Mouse (Mus musculus) 3T3-L1 (cell line): Measurements from ENCODE around the gene Lpcat2.
"Not testable (repeated sequence)": the region's sequence is repeated elsewhere in the genome, so short reads cannot be mapped to it uniquely, and the experiment has no call there.

Experiments
- DNase-seq: peaks from one replicate; pipeline ENCODE4 v3.0.0-alpha.2; 2015; ENCODE audit warnings: low read depth, low spot score

Gene Lpcat2

GRCm38 (mm10) chr8:92853188-92853983, 1.8 kb upstream of the Lpcat2 start:
- DNase-seq = no peak

- DNase-seq = no peak
These were observed 466 bp upstream of the Lpcat2 start for GRCm38 (mm10) chr8:92854673-92855072.

GRCm38 (mm10) chr8:92856273-92856986, 1.3 kb downstream of the Lpcat2 start:
- DNase-seq = no peak

GRCm38 (mm10) chr8:92858475-92859182, 3.5 kb downstream of the Lpcat2 start:
- no peak for DNase-seq

GRCm38 (mm10) chr8:92861977-92862376, 6.8 kb downstream of the Lpcat2 start:
- DNase-seq = no peak

GRCm38 (mm10) chr8:92870281-92870680, 15.1 kb downstream of the Lpcat2 start:
- no peak for DNase-seq

GRCm38 (mm10) chr8:92872063-92872759, 17.1 kb downstream of the Lpcat2 start:
- DNase-seq = no peak

GRCm38 (mm10) chr8:92875795-92876194, 20.7 kb downstream of the Lpcat2 start:
- no peak for DNase-seq

GRCm38 (mm10) chr8:92881247-92881646, 26.1 kb downstream of the Lpcat2 start:
- no peak for DNase-seq

- peak; percentile 35 for DNase-seq
These were observed 28.6 kb downstream of the Lpcat2 start for GRCm38 (mm10) chr8:92883771-92884170.

GRCm38 (mm10) chr8:92892216-92892615, 37.1 kb downstream of the Lpcat2 start:
- DNase-seq = not testable (repeated sequence)

- DNase-seq = no peak
These were observed 38.7 kb downstream of the Lpcat2 start for GRCm38 (mm10) chr8:92893870-92894269.

- DNase-seq = no peak
These were observed 39.9 kb downstream of the Lpcat2 start for GRCm38 (mm10) chr8:92895053-92895452.

GRCm38 (mm10) chr8:92896056-92896455, 40.9 kb downstream of the Lpcat2 start:
- peak; percentile 25 for DNase-seq

GRCm38 (mm10) chr8:92896611-92897010, 41.5 kb downstream of the Lpcat2 start:
- DNase-seq = peak; percentile 54

- no peak for DNase-seq
These were observed 42.7 kb downstream of the Lpcat2 start for GRCm38 (mm10) chr8:92897794-92898193.

GRCm38 (mm10) chr8:92899590-92899989, 44.5 kb downstream of the Lpcat2 start:
- no peak for DNase-seq

- no peak for DNase-seq
These were observed 46.0 kb downstream of the Lpcat2 start, which contains the start of gene Capns2 for GRCm38 (mm10) chr8:92901107-92901506. Gene Capns2 (plus strand): TSS chr8:92901407.

GRCm38 (mm10) chr8:92902981-92903380, 47.8 kb downstream of the Lpcat2 start:
- DNase-seq = no peak

GRCm38 (mm10) chr8:92903488-92904135, 48.5 kb downstream of the Lpcat2 start:
- no peak for DNase-seq

- no peak for DNase-seq
These were observed 51.4 kb downstream of the Lpcat2 start for GRCm38 (mm10) chr8:92906553-92906952.
